Mouse (Mus musculus): Measurements from ENCODE around the gene Zfp786.

The Zfp786 gene

GRCm38 (mm10) chr6:47819626-47820325, 10.9 kb downstream of the Zfp786 start:
- DNase-seq: no peak

DNA sequence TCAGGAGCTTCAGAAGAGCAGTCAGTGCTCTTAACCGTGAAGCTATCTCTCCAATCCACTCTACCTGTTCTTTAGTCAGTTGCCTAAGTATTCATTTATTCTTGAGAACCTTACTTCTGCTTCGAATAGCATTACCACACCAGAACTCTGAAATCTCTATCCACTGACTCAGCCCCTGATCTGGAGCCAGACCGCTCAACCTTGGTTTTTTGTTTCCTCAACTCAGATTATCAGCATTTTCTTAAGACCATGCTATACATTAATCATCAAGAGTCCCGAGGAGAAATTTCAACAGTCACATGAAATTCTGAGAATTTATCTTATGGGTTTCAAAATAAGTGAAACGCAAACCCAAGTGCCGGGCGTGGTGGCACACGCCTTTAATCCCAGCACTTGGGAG, 11.9 kb downstream of the Zfp786 start:
- DNase-seq: no peak

DNA sequence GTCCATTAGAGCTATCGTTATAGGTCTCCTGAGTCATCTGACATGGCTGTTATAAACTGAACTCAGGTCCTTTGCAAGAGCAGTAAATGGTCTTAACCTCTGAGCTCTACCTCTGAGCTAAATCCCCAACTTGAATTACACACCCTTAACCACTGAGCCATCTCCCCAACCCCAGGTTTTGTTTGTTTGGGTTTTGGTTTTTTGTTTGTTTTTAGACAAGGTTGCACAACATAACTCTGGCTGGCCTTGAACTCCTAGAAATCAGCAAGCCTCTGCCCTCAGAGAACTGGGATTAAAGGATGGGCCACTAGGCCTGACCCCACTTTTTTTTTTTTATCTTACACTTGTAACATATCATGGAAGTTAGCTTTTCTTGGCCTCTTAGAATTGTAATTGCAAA, 14.5 kb downstream of the Zfp786 start:
- DNase-seq: no peak

- peak; percentile 100 for DNase-seq
These were observed 17.3 kb downstream of the Zfp786 start, which contains the start of gene Pdia4 for GRCm38 (mm10) chr6:47813257-47813878. Gene Pdia4, minus strand, starts transcription at chr6:47813430.

DNA sequence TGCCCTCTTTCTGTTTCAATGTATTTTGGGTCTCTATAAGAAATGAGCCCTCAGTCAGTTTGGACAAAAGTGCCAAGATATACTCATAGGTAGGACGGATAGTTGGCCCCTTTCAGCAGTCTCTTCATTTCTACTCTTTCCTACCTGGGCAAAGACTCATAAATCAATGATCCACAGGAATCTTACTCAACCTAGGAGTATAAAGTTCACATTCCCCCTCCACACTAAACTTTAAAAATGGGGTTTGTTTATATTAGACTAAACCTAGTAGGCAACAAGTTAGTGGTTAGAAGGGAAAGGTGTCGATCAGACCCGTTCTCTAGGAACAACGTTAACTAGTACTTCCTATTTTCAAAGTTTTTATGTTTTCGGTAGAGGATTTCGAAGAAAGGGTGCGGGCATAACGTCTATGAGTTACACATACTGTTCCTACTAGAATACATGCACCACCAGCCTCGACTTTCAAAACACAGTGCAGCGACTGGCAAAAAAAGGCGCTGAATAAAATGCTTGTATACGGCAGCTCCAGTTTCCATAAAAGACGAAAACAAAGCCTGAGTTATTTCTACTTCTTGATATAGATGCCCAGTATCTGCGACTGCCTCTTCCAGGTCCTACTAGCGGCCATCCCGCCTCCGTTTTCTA, 18.3 kb downstream of the Zfp786 start:
- no peak for DNase-seq

DNA sequence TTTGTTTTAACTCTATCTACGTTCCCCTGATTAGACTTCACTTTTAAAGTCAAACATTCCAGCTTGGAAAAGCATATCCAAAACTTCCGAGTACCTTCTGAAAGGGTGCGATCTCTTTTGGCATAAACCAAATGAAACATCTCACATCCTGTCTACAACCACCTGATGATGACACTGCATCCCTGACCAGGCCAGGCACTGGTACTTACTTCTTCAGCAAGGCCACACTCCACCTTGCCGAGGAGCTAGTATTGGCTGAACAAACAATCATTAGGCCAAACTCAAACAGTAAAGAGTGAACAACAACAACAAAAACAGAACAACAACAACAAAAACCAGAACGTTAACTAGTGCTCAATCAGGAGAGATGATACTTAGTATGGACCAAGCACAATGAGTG, 19.3 kb downstream of the Zfp786 start:
- no peak for DNase-seq

DNA sequence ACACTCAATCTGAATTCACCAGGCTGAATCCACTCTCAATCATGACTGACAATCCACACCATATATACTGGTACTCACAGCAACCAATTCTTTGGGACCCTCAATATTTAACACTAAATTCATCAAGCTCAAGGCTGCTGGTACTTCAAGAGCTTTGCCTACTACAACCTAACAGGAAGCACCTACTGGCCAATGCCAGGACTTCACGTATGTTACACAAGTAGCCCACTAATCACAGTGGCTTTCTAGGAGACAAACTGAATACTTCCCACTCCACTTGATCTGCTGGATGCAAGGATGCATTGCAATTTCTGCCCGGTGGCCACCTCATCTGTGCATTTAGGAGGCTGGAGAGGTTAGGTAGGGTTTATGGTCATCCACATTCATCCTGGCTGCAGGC, 20.5 kb downstream of the Zfp786 start:
- DNase-seq: no peak

GRCm38 (mm10) chr6:47809053-47809452, 21.6 kb downstream of the Zfp786 start:
- no peak for DNase-seq

DNA sequence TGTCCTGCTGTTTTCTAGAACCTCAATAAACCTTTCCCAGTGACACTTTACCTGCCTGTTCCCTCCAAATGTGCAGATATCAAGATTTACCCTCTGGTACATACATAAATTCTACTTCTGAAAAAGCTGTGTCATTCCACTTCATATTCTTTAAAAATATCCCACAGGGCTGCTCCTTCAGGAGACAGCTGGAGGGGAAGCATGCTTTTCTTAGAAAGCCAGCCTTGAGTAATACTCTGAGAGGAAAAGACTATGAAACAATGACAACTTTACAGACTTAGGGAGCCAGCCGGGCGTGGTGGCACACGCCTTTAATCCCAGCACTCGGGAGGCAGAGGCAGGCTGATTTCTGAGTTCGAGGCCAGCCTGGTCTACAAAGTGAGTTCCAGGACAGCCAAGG, 22.1 kb downstream of the Zfp786 start:
- DNase-seq: no peak

DNA sequence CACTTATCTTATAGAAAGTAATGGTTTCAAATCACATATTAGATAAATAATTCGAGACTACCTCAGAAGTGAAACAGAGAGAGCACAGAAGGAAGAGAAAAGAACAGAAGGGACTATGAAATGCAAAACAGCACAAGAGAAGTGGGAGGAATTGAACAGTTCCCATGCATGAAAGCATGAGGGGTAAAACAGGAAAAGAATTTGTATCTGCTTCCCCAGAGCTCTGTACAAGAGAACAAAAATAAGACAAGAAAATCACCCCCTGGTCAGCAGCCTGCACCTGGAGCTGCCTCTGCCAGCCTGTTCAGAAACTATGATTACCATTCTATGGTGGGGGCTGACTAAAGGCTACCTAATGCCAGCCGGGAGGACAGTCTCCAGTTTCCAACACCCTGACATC, 23.2 kb downstream of the Zfp786 start:
- DNase-seq: no peak

DNA sequence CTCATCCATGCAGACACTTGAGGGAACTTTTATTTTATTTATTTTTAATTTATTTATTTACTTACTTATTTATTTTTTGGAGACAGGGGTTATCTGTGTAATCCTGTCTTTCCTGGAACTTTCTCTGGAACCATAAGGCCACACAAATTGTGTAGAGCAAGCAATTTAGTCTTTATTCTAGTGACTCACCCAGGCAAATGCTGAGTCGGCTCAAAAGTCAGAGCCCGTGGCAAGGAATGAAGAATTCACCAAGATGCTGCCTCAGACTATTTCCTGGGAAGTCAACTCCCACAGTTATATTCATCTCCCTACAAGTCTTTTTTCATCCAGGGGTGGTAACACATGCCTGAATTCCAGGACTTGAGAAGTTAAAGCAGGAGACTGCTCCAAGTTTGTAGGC, 25.1 kb downstream of the Zfp786 start:
- DNase-seq: no peak

DNA sequence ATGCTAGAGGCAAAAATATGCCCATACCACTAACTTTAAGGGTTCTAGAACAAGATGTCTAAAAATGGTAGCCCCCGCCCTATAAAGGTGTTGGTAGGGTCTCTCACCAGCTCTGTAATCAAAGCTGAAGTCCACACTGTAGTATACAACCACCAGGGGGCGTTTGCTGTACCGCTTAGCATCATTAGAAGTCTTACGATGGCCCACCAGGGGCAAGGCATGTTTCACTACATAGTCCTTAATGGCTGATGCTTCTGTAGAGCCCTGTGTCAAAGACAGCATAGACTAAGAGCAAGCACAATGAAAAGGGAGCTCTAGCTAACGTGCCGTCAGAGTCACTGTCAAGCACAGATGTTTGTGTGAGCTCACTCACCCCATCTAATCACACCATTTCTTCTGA, 31.6 kb downstream of the Zfp786 start:
- peak; percentile 36 for DNase-seq

DNA sequence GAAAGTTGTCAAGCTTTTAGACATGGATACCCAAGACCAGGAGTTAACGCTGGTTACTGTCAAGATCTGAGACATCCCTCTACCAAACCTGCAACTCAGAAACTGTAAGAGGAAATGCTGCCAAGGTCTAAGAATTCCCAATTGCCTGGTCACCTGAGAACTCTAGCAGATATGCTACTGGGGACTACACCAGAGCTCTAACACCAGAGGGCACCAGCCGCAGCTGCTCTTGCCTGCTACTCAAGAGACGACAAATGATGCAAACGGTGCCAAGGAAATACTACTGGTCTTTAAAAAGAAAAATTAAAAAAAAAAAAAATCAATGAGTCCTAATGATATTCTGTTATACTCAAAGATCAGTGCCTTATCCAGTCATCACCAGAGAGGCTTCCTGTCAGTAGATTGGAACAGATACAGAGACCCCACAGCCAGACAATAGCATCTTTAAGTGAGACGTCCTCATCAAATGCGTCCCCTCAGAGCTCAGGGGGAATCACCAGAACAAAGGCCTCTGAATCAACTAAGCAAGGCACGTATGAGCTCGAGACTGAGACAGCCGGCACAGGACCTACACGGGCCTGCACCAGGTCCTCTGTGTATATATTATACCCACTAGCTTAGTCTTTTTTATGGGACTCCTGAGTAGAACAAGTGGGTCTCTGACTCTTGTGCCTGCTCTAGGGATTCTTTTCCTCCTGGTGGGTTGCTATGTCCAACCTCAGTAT, 36.4 kb downstream of the Zfp786 start:
- peak; percentile 48 for DNase-seq

DNA sequence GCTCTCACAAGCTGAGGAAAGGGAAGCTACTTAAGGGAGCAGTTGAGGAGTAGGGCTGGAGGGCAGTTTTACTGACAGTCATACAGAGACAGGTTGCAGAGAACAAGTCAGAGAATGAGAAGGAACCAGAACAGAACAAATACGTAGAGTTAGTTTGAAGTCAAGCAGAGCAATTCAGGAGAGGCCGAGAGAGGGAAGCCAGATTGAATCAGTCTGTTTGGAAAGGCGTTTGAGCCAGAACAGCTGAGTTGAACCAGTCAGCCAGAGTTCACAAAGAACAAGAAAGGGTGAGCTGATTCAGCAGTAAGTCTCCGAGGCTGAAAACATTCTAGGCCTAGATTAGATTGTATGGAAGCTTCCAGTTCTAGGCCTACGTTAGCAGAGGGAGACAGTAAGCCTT, 37.4 kb downstream of the Zfp786 start:
- no peak for DNase-seq

DNA sequence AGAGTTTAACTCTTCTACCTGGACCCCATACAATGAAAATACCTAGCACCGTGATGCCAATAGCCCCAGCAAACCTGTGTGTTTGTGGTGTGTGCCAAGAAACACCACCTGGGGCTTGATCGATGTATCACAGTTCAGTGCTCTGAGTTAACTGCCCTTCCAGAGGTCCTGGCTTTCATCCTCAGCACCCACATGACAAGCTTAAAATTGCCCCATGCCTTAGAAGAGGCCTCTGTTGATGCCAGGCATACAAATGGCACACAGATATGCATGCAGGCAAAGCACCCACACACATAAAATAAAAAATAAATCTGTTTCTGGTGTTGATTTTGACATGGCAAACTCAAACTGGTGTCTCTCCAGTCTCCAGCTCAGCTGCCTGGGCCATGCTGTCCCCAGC, 38.1 kb downstream of the Zfp786 start:
- DNase-seq: no peak

DNA sequence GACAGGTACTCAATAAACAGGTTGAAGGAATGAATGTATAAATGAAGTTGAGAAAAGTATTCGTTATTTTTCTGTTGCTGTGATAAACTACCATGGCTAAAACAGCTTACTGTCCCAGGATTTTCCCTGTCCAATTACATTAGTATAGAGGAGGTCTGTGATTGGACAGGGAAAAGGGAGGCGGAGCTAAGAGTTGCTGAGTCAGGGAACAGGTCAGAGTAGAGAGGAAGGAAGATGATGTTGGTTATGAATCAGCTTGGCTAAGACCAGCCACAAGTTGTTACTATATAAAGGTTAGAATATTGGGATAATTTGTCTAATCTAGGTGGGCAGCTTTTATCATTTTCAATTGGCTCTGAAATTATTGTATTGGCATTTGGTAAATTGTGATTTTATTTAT, 39.9 kb downstream of the Zfp786 start:
- no peak for DNase-seq

DNA sequence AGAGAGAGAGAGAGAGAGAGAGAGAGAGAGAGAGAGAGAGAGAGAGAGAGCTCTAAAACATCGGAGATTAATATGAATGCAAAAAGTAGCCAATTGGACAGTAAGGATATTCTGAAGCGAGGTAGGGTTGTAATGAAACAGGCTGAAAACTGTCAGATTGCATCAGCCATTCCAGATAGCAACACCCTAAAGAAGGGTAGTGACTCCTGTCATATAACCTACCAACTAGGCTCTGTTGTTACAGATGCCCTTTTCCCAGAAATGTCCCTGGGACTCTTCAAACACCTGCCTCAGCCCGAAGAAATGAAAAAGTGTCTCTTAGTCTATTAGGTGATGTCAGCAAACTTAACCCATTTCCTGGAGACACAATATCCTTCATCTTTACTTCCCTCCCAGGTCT, 41.8 kb downstream of the Zfp786 start:
- no peak for DNase-seq

GRCm38 (mm10) chr6:47787941-47788736, 42.5 kb downstream of the Zfp786 start:
- peak; percentile 88 for DNase-seq

GRCm38 (mm10) chr6:47784707-47785412, 45.8 kb downstream of the Zfp786 start:
- no peak for DNase-seq

GRCm38 (mm10) chr6:47781091-47781968, 49.3 kb downstream of the Zfp786 start:
- peak; percentile 39 for DNase-seq

GRCm38 (mm10) chr6:47780576-47781013, 50.1 kb downstream of the Zfp786 start:
- DNase-seq: no peak

Measured in kidney, adult 11 months (tissue).